9 mouse cellular contexts compared by ENCODE assay signal in genomic region chr3:41113186-41113585, GRCm38 (mm10).
"Had no signal": no experiment of that assay in that cellular context is flagged by ENCODE, and none has a peak within 500 bp of the region (broad histone marks: within the 10 kb centered on the region; RNA-seq: fewer than 3 reads in every experiment).

No protein-coding gene starts in this region.

- H3K4me1 ChIP-seq: midbrain, embryonic 12.5 days; neural tube, embryonic 13.5 days had no signal

- H3K27ac ChIP-seq: limb, embryonic 15.5 days; liver, embryonic 12.5 days; lung, embryonic 15.5 days; midbrain, embryonic 12.5 days; neural tube, embryonic 13.5 days had no signal

- DNase-seq: kidney, adult 11 months; kidney, postnatal 14 days; retina, postnatal 1 day had no signal

- H3K9ac ChIP-seq: limb, embryonic 15.5 days; liver, embryonic 12.5 days; lung, embryonic 15.5 days; midbrain, embryonic 12.5 days; neural tube, embryonic 13.5 days had no signal

- H3K4me2 ChIP-seq: limb, embryonic 15.5 days; liver, embryonic 12.5 days; lung, embryonic 15.5 days; midbrain, embryonic 12.5 days; neural tube, embryonic 13.5 days had no signal

- H3K9me3 ChIP-seq: limb, embryonic 15.5 days; liver, embryonic 12.5 days; lung, embryonic 15.5 days; midbrain, embryonic 12.5 days; neural tube, embryonic 13.5 days had no signal

- ATAC-seq: liver, embryonic 12.5 days; midbrain, embryonic 16.5 days had no signal

- H3K36me3 ChIP-seq: limb, embryonic 15.5 days; liver, embryonic 12.5 days; lung, embryonic 15.5 days; midbrain, embryonic 12.5 days; neural tube, embryonic 13.5 days had no signal

- H3K27me3 ChIP-seq: limb, embryonic 15.5 days; liver, embryonic 12.5 days; lung, embryonic 15.5 days; midbrain, embryonic 12.5 days; neural tube, embryonic 13.5 days had no signal

- H3K4me3 ChIP-seq: limb, embryonic 15.5 days; liver, embryonic 12.5 days; lung, embryonic 15.5 days; midbrain, embryonic 12.5 days; neural tube, embryonic 13.5 days had no signal
